Mouse (Mus musculus) heart, postnatal 14 days (tissue): ENCODE measurements around the gene Gtpbp2. TPM values are rescaled to one million over a fixed set of nuclear protein-coding genes. Genes with fewer than 3 reads are reported as not detected.

Experiments used
- DNase-seq, 2 experiments: peaks; one replicate each; pipeline ENCODE4 v3.0.0; 2021 to 2022
- intact Hi-C: fragments of 180-260 bp; cut with DNase I; formaldehyde crosslinking; loops from one replicate; pipeline ENCODE4 v1.15.1; 2025
- long read RNA-seq, 2 experiments: library from polyadenylated mRNA; stranded (forward); transcript quantifications; one replicate each; pipeline ENCODE4 v2.0.0; 2021
- total RNA-seq, 2 experiments: library from RNA; stranded (reverse); gene quantifications; 2 replicates each; pipeline ENCODE4 v1.2.3; 2021

Gene Gtpbp2
- 10 to 100 TPM; 85.3 TPM for total RNA-seq
- long read RNA-seq, experiment 1, transcript Gtpbp2-201 (12 exons, 2,966 nt): major isoform, 37 of 55 reads
- long read RNA-seq, experiment 1, partial matches to known transcripts: 7 of 55 reads
- long read RNA-seq, experiment 1, other reads (novel, unspliced or antisense): 9 of 55 reads
- long read RNA-seq, experiment 2, transcript Gtpbp2-201 (12 exons, 2,966 nt): major isoform, 31 of 47 reads
- long read RNA-seq, experiment 2, partial matches to known transcripts: 11 of 47 reads
- long read RNA-seq, experiment 2, other reads (novel, unspliced or antisense): 5 of 47 reads

- intact Hi-C loops: loop anchor here (5.0 kb wide), 1 partner anchor 588 kb away; the partner anchor contains the start of gene Hsp90ab1
- peak; percentile 93 to 95 for DNase-seq
These were observed at the start of gene Gtpbp2 for GRCm38 (mm10) chr17:46160686-46161085. Gene Gtpbp2, plus strand, starts transcription at chr17:46161032.

- no peak for DNase-seq
- intact Hi-C loops: no loop called here
These were observed 45.3 kb upstream of the Gtpbp2 start for GRCm38 (mm10) chr17:46115489-46115888.

- DNase-seq: no peak
- intact Hi-C loops: no loop called here
These were observed 44.7 kb upstream of the Gtpbp2 start for GRCm38 (mm10) chr17:46116138-46116537.

- intact Hi-C loops: no loop called here
- DNase-seq: no peak
These were observed 44.0 kb upstream of the Gtpbp2 start for GRCm38 (mm10) chr17:46116881-46117280.

GRCm38 (mm10) chr17:46117623-46118422 is 43.0 kb upstream of the Gtpbp2 start:
- intact Hi-C loops: no loop called here

GRCm38 (mm10) chr17:46118423-46118850 is 42.4 kb upstream of the Gtpbp2 start:
- intact Hi-C loops: no loop called here

More at GRCm38 (mm10) chr17:46117623-46118422, 43.0 kb upstream of the Gtpbp2 start:
- DNase-seq: no peak

GRCm38 (mm10) chr17:46119641-46120040 is 41.2 kb upstream of the Gtpbp2 start:
- no peak for DNase-seq
- intact Hi-C loops: no loop called here

More at GRCm38 (mm10) chr17:46118423-46118850, 42.4 kb upstream of the Gtpbp2 start:
- no peak for DNase-seq

- DNase-seq: no peak
- intact Hi-C loops: no loop called here
These were observed 38.0 kb upstream of the Gtpbp2 start for GRCm38 (mm10) chr17:46122791-46123190.

GRCm38 (mm10) chr17:46123285-46123684 is 37.5 kb upstream of the Gtpbp2 start:
- intact Hi-C loops: no loop called here
- no peak for DNase-seq

GRCm38 (mm10) chr17:46123953-46124700 is 36.7 kb upstream of the Gtpbp2 start:
- intact Hi-C loops: no loop called here

GRCm38 (mm10) chr17:46126608-46127007 is 34.2 kb upstream of the Gtpbp2 start:
- intact Hi-C loops: no loop called here
- no peak for DNase-seq

More at GRCm38 (mm10) chr17:46123953-46124700, 36.7 kb upstream of the Gtpbp2 start:
- peak; percentile 54 to 64 for DNase-seq

- intact Hi-C loops: no loop called here
- DNase-seq: no peak
These were observed 32.9 kb upstream of the Gtpbp2 start for GRCm38 (mm10) chr17:46127814-46128493.

GRCm38 (mm10) chr17:46129741-46130498 is 30.9 kb upstream of the Gtpbp2 start:
- intact Hi-C loops: loop anchor here (5.0 to 10.0 kb wide), 2 partner anchors 175 to 283 kb away; no protein-coding TSS in a partner anchor

GRCm38 (mm10) chr17:46132058-46132718 is 28.6 kb upstream of the Gtpbp2 start:
- intact Hi-C loops: loop anchor here (1.0 to 10.0 kb wide), 4 partner anchors 91 to 401 kb away; no protein-coding TSS in a partner anchor
- peak; percentile 81 to 90 for DNase-seq

More at GRCm38 (mm10) chr17:46129741-46130498, 30.9 kb upstream of the Gtpbp2 start:
- peak; percentile 67 to 73 for DNase-seq

- intact Hi-C loops: loop anchor here (1.0 to 10.0 kb wide), 5 partner anchors 92 to 402 kb away; no protein-coding TSS in a partner anchor
- DNase-seq: no peak
These were observed 28.0 kb upstream of the Gtpbp2 start for GRCm38 (mm10) chr17:46132862-46133261.

- intact Hi-C loops: loop anchor here (10.0 kb wide), 1 partner anchor 184 kb away; no protein-coding TSS in a partner anchor
- DNase-seq: no peak
These were observed 22.1 kb upstream of the Gtpbp2 start for GRCm38 (mm10) chr17:46138563-46139236.

GRCm38 (mm10) chr17:46139872-46140271 is 21.0 kb upstream of the Gtpbp2 start:
- intact Hi-C loops: loop anchor here (10.0 kb wide), 1 partner anchor 185 kb away; no protein-coding TSS in a partner anchor
- DNase-seq: no peak
